Mouse (Mus musculus) embryonic facial prominence, embryonic 15.5 days (tissue): ENCODE measurements around the gene Sox1. TPM values are rescaled to one million over a fixed set of nuclear protein-coding genes. Genes with fewer than 3 reads are reported as not detected.

Experiments used
- ATAC-seq: fragments of 200-750 bp; cut with Nextera tagmentation; 2 replicates; pipeline ENCODE4 v1.8.0; 2017; ENCODE audit warnings: low read depth, moderate TSS enrichment; ENCODE audit not compliant: insufficient number of reproducible peaks, low FRiP score, low TSS enrichment
- H3K27ac ChIP-seq: fragments of 300-500 bp; sonication (generic); replicated peaks from 2 replicates; pipeline ENCODE4 v1.5.1; 2015; ENCODE audit warnings: mild to moderate bottlenecking, inconsistent platforms
- H3K27me3 ChIP-seq: fragments of 300-500 bp; sonication (generic); 2 replicates; pipeline ENCODE4 v1.6.1; 2015; ENCODE audit warnings: inconsistent platforms
- H3K36me3 ChIP-seq: fragments of 300-500 bp; sonication (generic); 2 replicates; pipeline ENCODE4 v1.6.1; 2015; ENCODE audit warnings: mild to moderate bottlenecking, inconsistent platforms
- H3K4me1 ChIP-seq: fragments of 300-500 bp; sonication (generic); 2 replicates; pipeline ENCODE4 v1.6.1; 2015; ENCODE audit warnings: inconsistent platforms
- H3K4me2 ChIP-seq: fragments of 300-500 bp; sonication (generic); replicated peaks from 2 replicates; pipeline ENCODE4 v1.6.1; 2015; ENCODE audit warnings: mild to moderate bottlenecking, inconsistent platforms
- H3K4me3 ChIP-seq: fragments of 300-500 bp; sonication (generic); replicated peaks from 2 replicates; pipeline ENCODE4 v1.5.1; 2015; ENCODE audit warnings: mild to moderate bottlenecking, inconsistent platforms
- H3K9ac ChIP-seq: fragments of 300-500 bp; sonication (generic); 2 replicates; pipeline ENCODE4 v1.6.1; 2015; ENCODE audit warnings: inconsistent platforms
- H3K9me3 ChIP-seq: fragments of 300-500 bp; sonication (generic); replicated peaks from 2 replicates; pipeline ENCODE4 v1.6.1; 2016; ENCODE audit warnings: inconsistent platforms
- WGBS: fragments of 180-500 bp; shearing (Covaris S2); methylation state at CpG from one replicate; pipeline ENCODE4 v1.1.7; 2015; 5-methylcytosine and 5-hydroxymethylcytosine counted together
- polyA plus RNA-seq: library from polyadenylated mRNA; unstranded; fragments of >200 nt; fragmentation: Nextera tagmentation; extraction: Ambion mirVana; gene quantifications from 2 replicates; pipeline ENCODE4 v1.2.1, GENCODE M21; 2015

Gene Sox1
- polyA plus RNA-seq, 1 experiment from 2014 or later, result 0.03 TPM

DNA sequence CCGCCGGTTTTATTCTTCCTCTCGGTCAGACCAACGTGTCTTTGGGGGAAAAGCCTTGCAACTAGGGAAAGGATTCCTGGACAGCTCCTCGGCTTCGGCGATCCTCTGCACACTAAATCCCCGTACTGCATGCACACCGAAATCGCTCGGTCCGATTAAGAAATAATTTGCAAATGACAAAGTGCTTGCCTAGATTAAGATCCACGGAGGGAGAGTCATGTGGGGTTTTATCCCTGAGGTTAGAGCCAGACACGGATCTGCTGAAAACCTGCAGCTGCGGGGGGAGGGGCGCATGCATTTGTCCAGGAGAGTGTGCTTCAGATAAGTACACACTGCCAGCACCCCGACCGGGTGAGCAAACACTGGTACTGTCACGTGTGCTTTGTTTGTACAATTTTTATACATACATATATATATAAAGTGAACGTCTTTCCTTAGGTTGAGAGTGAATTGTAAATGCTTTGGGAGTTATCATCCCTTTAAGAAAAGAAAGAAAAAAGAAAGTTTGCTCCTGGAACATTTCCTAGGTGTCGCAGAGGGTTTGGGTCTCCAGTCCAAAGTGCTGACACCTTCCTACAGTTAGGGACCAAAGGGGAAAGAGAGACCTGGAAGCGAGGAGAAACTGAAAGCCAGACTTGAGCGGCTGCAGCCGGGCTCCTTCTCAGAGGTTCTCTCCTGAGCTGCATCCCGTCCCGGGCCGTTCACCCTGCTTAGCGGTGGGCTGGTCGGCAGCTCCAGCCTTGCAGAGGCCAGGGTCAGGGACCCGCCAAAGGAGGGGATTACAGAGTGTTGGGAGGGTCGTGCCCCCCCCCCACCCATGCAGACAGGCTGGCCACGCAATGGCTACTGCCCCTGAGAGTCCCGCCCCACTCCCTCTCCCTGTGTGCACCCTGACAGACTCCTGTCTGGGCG is 10.9 kb upstream of the Sox1 start:
- under 1% methylated on average over 32 of the region's 34 CpGs for WGBS
- Histone ChIP-seq H3K4me1 (peaks cover 27% of the 10 kb centered on the region), H3K27me3 (peaks cover 99% of the 10 kb centered on the region), H3K9me3 (no peaks in the 10 kb centered on the region), H3K4me2 (peak overlapping the region; percentile 43), H3K9ac (no peak overlapping the region), H3K27ac (no peak overlapping the region), H3K36me3 (no peaks in the 10 kb centered on the region), H3K4me3 (peak overlapping the region; percentile 30)
- no peak for ATAC-seq

GRCm38 (mm10) chr8:12384996-12385685 is 10.0 kb upstream of the Sox1 start:
- Histone ChIP-seq H3K9me3 (no peaks in the 10 kb centered on the region), H3K4me1 (peaks cover 27% of the 10 kb centered on the region), H3K4me3 (peak overlapping the region; percentile 30), H3K9ac (no peak overlapping the region), H3K4me2 (peak overlapping the region; percentile 43), H3K36me3 (no peaks in the 10 kb centered on the region), H3K27ac (no peak overlapping the region), H3K27me3 (peaks cover 97% of the 10 kb centered on the region)
- ATAC-seq, result no peak
- WGBS, result under 1% methylated on average over 56 of the region's 57 CpGs

- H3K27ac ChIP-seq, result no peak overlapping the region
- no peak; the same call in 1 of the 2 replicates for ATAC-seq
- peak overlapping the region; percentile 30 for H3K4me3 ChIP-seq
- H3K36me3 ChIP-seq, result no peaks in the 10 kb centered on the region
- peaks cover 27% of the 10 kb centered on the region for H3K4me1 ChIP-seq
- H3K9ac ChIP-seq, result no peak overlapping the region
- peak overlapping the region; percentile 43 for H3K4me2 ChIP-seq
- peaks cover 97% of the 10 kb centered on the region for H3K27me3 ChIP-seq
- H3K9me3 ChIP-seq, result no peaks in the 10 kb centered on the region
- 2% methylated on average over 74 of the region's 74 CpGs for WGBS
Observed at GRCm38 (mm10) chr8:12385686-12386488, 9.2 kb upstream of the Sox1 start.

- peaks cover 27% of the 10 kb centered on the region for H3K4me1 ChIP-seq
- WGBS, result under 1% methylated on average over 32 of the region's 32 CpGs
- H3K27ac ChIP-seq, result no peak overlapping the region
- ATAC-seq, result no peak
- no peaks in the 10 kb centered on the region for H3K9me3 ChIP-seq
- H3K9ac ChIP-seq, result no peak overlapping the region
- H3K4me3 ChIP-seq, result no peak overlapping the region
- H3K4me2 ChIP-seq, result no peak overlapping the region
- H3K27me3 ChIP-seq, result peaks cover 97% of the 10 kb centered on the region
- H3K36me3 ChIP-seq, result no peaks in the 10 kb centered on the region
Observed at GRCm38 (mm10) chr8:12386530-12387222, 8.4 kb upstream of the Sox1 start.

DNA sequence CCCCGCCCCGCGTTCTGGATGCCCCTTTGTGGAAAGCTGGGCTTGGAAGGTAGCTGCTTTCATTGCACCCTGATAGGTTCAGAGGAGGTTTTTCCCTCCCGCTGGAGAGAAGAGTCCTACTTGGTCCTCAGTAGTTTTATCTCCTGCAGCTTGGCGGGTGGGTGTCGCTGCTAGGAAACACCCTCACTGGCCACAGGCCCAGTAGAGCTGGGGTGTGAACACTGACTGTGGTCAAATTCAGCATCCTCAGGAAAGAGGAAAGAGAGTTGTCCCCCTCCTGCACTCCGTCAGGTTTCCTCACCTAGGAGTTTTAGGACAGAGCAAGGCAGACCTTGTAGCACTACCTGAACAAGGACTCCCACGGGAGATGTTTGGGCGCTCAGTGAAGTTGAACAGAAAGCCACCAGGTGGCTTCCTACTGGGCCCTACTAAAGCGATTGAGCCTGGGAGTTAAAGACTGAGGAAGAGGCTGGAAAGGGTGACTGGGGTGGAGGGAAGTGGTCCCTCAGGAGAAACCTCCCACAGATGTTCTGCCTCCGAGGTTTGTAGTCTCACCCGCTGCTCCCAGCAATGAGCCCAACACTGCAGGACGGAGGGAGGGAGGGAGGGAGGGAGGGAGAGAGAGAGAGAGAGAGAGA is 7.8 kb upstream of the Sox1 start:
- Histone ChIP-seq H3K4me2 (no peak overlapping the region), H3K9me3 (no peaks in the 10 kb centered on the region), H3K36me3 (no peaks in the 10 kb centered on the region), H3K4me1 (peaks cover 27% of the 10 kb centered on the region), H3K9ac (no peak overlapping the region), H3K27ac (no peak overlapping the region), H3K4me3 (no peak overlapping the region), H3K27me3 (peaks cover 97% of the 10 kb centered on the region)
- no peak for ATAC-seq
- 1% methylated on average over 13 of the region's 13 CpGs for WGBS

DNA sequence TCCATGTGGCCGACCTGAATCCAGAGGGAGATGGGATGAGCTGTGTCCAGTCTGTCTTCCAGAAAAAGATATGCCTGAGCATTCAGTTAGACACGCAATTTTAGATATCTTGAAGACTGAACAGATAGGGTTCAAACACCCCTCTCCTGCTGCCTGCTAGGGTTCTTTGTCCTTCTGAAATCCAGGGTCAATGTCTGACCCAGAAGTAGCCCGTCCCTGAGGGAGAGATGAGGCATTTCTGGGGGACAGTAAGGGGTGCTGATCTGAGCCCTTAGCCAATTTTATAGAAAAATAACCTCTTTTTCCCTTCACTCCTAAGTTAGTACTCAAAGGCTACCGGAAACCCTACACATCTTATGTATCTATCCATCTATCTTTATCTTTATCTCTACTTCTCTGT is 7.2 kb upstream of the Sox1 start:
- H3K36me3 ChIP-seq, result no peaks in the 10 kb centered on the region
- peaks cover 97% of the 10 kb centered on the region for H3K27me3 ChIP-seq
- H3K4me2 ChIP-seq, result no peak overlapping the region
- no peak overlapping the region for H3K27ac ChIP-seq
- WGBS, result 5% methylated on average over 4 of the region's 4 CpGs
- H3K4me1 ChIP-seq, result peaks cover 27% of the 10 kb centered on the region
- no peak for ATAC-seq
- H3K9me3 ChIP-seq, result no peaks in the 10 kb centered on the region
- H3K4me3 ChIP-seq, result no peak overlapping the region
- no peak overlapping the region for H3K9ac ChIP-seq

- Histone ChIP-seq H3K4me3 (no peak overlapping the region), H3K4me1 (peaks cover 27% of the 10 kb centered on the region), H3K27ac (no peak overlapping the region), H3K9me3 (no peaks in the 10 kb centered on the region), H3K27me3 (peaks cover 97% of the 10 kb centered on the region), H3K36me3 (no peaks in the 10 kb centered on the region), H3K9ac (no peak overlapping the region), H3K4me2 (no peak overlapping the region)
- WGBS, result 5% methylated on average over 10 of the region's 10 CpGs
- no peak for ATAC-seq
Observed at GRCm38 (mm10) chr8:12388390-12389115, 6.5 kb upstream of the Sox1 start.

DNA sequence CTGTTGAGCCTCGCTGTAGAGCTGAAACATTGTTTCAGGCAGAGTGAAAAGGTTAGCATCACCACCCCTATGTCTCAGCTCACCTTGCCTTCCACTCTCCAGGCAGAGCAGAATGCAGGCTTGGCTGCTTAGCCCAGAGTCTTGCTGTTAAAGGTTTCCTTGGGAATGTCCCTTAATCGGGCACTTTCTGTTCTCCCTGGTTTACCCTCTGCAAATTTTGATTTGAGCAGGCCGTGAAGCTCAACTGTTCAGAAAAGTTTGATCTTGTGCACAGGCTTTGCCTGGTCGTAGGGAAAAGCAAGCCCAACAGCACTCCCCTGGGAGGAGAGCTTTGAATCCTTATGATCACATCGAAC is 6.0 kb upstream of the Sox1 start:
- no peak overlapping the region for H3K4me3 ChIP-seq
- WGBS, result 3% methylated on average over 5 of the region's 5 CpGs

GRCm38 (mm10) chr8:12389801-12390639 is 5.1 kb upstream of the Sox1 start:
- Histone ChIP-seq H3K36me3 (no peaks in the 10 kb centered on the region), H3K9me3 (no peaks in the 10 kb centered on the region), H3K4me2 (no peak overlapping the region), H3K27ac (no peak overlapping the region), H3K27me3 (peaks cover 95% of the 10 kb centered on the region), H3K4me3 (no peak overlapping the region), H3K9ac (no peak overlapping the region), H3K4me1 (peaks cover 20% of the 10 kb centered on the region)
- 2% methylated on average over 29 of the region's 29 CpGs for WGBS
- ATAC-seq, result no peak

More for the DNA sequence above, 6.0 kb upstream of the Sox1 start:
- Histone ChIP-seq H3K27ac (no peak overlapping the region), H3K9me3 (no peaks in the 10 kb centered on the region), H3K4me2 (no peak overlapping the region), H3K9ac (no peak overlapping the region), H3K27me3 (peaks cover 95% of the 10 kb centered on the region), H3K4me1 (peaks cover 23% of the 10 kb centered on the region), H3K36me3 (no peaks in the 10 kb centered on the region)
- no peak for ATAC-seq
